ENCODE assay signal across 9 mouse cellular contexts in the genomic region with DNA sequence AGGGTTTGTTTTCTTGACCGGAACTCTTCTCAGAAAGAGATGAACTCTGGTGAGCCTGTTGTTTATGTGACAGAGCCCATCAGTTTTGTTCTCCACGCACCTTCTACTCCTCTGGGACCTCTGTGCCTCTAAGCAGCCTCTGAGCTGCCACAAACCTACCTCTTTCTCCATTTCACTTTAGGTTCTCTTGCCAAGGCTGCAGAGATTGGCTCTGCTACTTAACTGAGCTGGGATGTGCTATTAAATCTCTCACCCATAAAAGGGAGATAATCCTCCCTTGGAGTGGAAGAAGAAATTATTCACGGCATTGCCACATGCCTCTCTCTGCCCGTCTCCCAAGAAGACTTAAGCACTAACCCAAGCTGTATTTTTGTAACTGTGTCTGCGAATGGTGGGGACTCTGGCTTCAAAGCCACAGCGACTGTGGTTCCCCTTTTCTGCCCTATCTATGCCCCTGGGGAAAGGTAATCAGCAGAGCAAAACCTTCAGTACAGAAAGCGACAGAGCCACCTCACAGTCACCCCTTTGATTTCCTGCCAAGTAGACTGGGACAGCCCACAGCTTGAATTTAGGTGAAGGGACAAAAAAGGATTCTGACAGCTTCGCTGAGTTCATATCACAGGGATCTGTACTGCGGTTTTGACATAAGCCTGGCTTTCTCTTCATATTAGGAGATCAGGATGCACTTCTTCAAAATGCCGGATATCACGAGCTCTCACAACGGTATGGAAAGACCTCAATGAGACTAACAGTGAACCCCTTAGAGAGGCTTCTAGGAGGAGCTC.
DNase-seq lines count a peak whose midpoint lies in the region; ATAC-seq and TF ChIP-seq lines count a peak whose summit lies in the region.
"Had no signal": no experiment of that assay in that cellular context is flagged by ENCODE, and none has a peak within 500 bp of the region (broad histone marks: within the 10 kb centered on the region; RNA-seq: fewer than 3 reads in every experiment).

No protein-coding gene starts in this region.

- H3K27ac ChIP-seq in heart, embryonic 13.5 days (replicated peaks), result 0 out of 2 replicates have a peak overlapping the region, but pooled peaks have one; percentile 24
- peak overlapping the region; percentile 51 for H3K27ac ChIP-seq in bone marrow, adult 2 months (ENCODE audit: control insufficient read depth, insufficient read depth, low read depth, low read length, poor library complexity)
- no peak overlapping the region for H3K27ac ChIP-seq in limb, embryonic 10.5 days
- H3K27ac ChIP-seq: midbrain, embryonic 12.5 days had no signal

- H3K4me3 ChIP-seq in heart, embryonic 13.5 days, result no peak overlapping the region
- H3K4me3 ChIP-seq in bone marrow, adult 2 months (replicated peaks; ENCODE audit: control insufficient read depth, low read depth, low read length), result peak overlapping the region; percentile 28
- no peak overlapping the region for H3K4me3 ChIP-seq in limb, embryonic 10.5 days
- H3K4me3 ChIP-seq: midbrain, embryonic 12.5 days had no signal

- DNase-seq in heart, postnatal 4 days, result no peak
- peak; percentile 38 for DNase-seq in CD4-positive helper T cell, adult 2 months (ENCODE audit: low read depth, low spot score)
- peak; percentile 43 for DNase-seq in naive thymus-derived CD4-positive, alpha-beta T cell, adult 2 months (ENCODE audit: low read depth)
- DNase-seq in c-Kit-positive CD71-positive TER-119-positive erythroid progenitor cells, embryonic 14.5 days (ENCODE audit: low spot score), result no peak
- no peak for DNase-seq in limb, embryonic 10.5 days (ENCODE audit: low spot score)
- DNase-seq in embryo, embryonic 10.5 days (ENCODE audit: low spot score), result no peak

- no peak for ATAC-seq in heart, embryonic 13.5 days (ENCODE audit: extremely low read depth, insufficient number of reproducible peaks, low FRiP score, low TSS enrichment)

- peak overlapping the region; percentile 46 for H3K4me2 ChIP-seq in heart, embryonic 13.5 days
- H3K4me2 ChIP-seq: midbrain, embryonic 12.5 days had no signal

- no peaks in the 10 kb centered on the region for H3K9me3 ChIP-seq in heart, embryonic 13.5 days
- H3K9me3 ChIP-seq in limb, embryonic 10.5 days (replicated peaks), result no peaks in the 10 kb centered on the region
- H3K9me3 ChIP-seq: midbrain, embryonic 12.5 days had no signal

- peaks cover 14% of the 10 kb centered on the region for H3K4me1 ChIP-seq in heart, embryonic 13.5 days
- H3K4me1 ChIP-seq in bone marrow, adult 2 months (ENCODE audit: control insufficient read depth, insufficient read depth, low read length), result no peaks in the 10 kb centered on the region; the same call in 1 of the 2 replicates
- H3K4me1 ChIP-seq in limb, embryonic 10.5 days, result no peaks in the 10 kb centered on the region
- H3K4me1 ChIP-seq: midbrain, embryonic 12.5 days had no signal

- no peaks in the 10 kb centered on the region for H3K27me3 ChIP-seq in heart, embryonic 13.5 days (replicated peaks)
- no peaks in the 10 kb centered on the region for H3K27me3 ChIP-seq in limb, embryonic 10.5 days (ENCODE audit: low read depth, poor library complexity, severe bottlenecking)
- H3K27me3 ChIP-seq: midbrain, embryonic 12.5 days had no signal

- no peaks in the 10 kb centered on the region for H3K36me3 ChIP-seq in heart, embryonic 13.5 days
- H3K36me3 ChIP-seq in limb, embryonic 10.5 days, result no peaks in the 10 kb centered on the region
- H3K36me3 ChIP-seq: midbrain, embryonic 12.5 days had no signal

- WGBS in heart, embryonic 13.5 days, result 46% methylated on average over 12 of the region's 12 CpGs
- WGBS in bone marrow, adult 2 months, result 6% methylated on average over 12 of the region's 12 CpGs
- WGBS in limb, embryonic 10.5 days, result 74% methylated on average over 12 of the region's 12 CpGs

- TF ChIP-seq CTCF in bone marrow, adult 2 months (IDR thresholded peaks at IDR 0.05; ENCODE audit: control insufficient read depth, insufficient read depth, low read length), result no peak

- TF ChIP-seq POLR2A in bone marrow, adult 2 months (IDR thresholded peaks at IDR 0.05; ENCODE audit: borderline replicate concordance, control insufficient read depth, low read depth, low read length), result no peak

- no peak overlapping the region for H3K9ac ChIP-seq in heart, embryonic 13.5 days
- H3K9ac ChIP-seq: midbrain, embryonic 12.5 days had no signal

Comparison
In these comparisons a context has a peak if more than half of its experiments do, and no peak if none do; other contexts are left out.
1. DNase-seq: peak in CD4-positive helper T cell, adult 2 months (single experiment) and naive thymus-derived CD4-positive, alpha-beta T cell, adult 2 months (single experiment); none in heart, postnatal 4 days (single experiment), c-Kit-positive CD71-positive TER-119-positive erythroid progenitor cells, embryonic 14.5 days (single experiment), limb, embryonic 10.5 days (single experiment) and embryo, embryonic 10.5 days (single experiment).